20 mouse cellular contexts compared by ENCODE assay signal in the genomic region with DNA sequence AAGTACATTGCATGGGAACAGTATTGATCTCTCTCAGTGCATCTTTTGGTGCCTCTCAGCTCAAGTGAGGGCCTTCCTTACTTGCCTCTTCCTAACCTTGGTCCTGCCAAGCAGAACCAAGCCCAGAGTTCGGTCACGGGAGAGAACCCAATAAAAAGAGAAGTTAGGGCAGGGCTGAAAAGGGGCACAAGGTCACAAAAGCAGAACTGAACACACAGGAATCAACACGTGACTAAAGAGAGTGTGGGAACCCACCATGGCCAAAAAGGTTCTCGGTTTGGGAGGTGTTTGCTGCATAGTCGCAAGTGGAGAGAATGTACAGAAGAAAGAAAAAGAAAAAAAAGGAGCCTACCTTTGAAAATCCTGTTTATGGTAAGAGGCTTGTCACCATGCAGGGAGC. TPM values are rescaled to one million over a fixed set of nuclear protein-coding genes. Genes with fewer than 3 reads are reported as not detected.
A peak's percentile ranks its signal among the peaks of the same experiment; 100 is the strongest.
DNase-seq lines count a peak whose midpoint lies in the region; ATAC-seq and TF ChIP-seq lines count a peak whose summit lies in the region.
"Had no signal": no experiment of that assay in that cellular context is flagged by ENCODE, and none has a peak within 500 bp of the region (broad histone marks: within the 10 kb centered on the region; RNA-seq: fewer than 3 reads in every experiment).

No protein-coding gene starts in this region.

- no peak overlapping the region for H3K9ac ChIP-seq in forebrain, embryonic 13.5 days
- H3K9ac ChIP-seq: lung, embryonic 14.5 days; midbrain, embryonic 12.5 days had no signal

- no peaks in the 10 kb centered on the region for H3K9me3 ChIP-seq in forebrain, embryonic 13.5 days (replicated peaks)
- H3K9me3 ChIP-seq: midbrain, embryonic 12.5 days had no signal

- H3K36me3 ChIP-seq in kidney, adult 2 months (ENCODE audit: control insufficient read depth, insufficient read depth, low read length): peaks cover 1% of the 10 kb centered on the region; the same call in 1 of the 2 replicates
- H3K36me3 ChIP-seq in forebrain, embryonic 13.5 days (ENCODE audit: poor library complexity, severe bottlenecking): peaks cover 2% of the 10 kb centered on the region; the same call in 1 of the 2 replicates
- H3K36me3 ChIP-seq: midbrain, embryonic 12.5 days had no signal

- H3K4me3 ChIP-seq in kidney, adult 2 months (ENCODE audit: insufficient read depth, low read depth, low read length): no peak overlapping the region
- no peak overlapping the region for H3K4me3 ChIP-seq in brown adipose tissue, adult 24 weeks (ENCODE audit: insufficient read depth, low read depth, low read length)
- no peak overlapping the region for H3K4me3 ChIP-seq in forebrain, embryonic 13.5 days
- H3K4me3 ChIP-seq: heart, adult 2 months; left cerebral cortex, adult 2 months; midbrain, embryonic 12.5 days had no signal

- no peaks in the 10 kb centered on the region for H3K4me1 ChIP-seq in kidney, adult 2 months (ENCODE audit: control insufficient read depth, insufficient read depth, low read length)
- peaks cover 7% of the 10 kb centered on the region; the same call in 1 of the 2 replicates for H3K4me1 ChIP-seq in brown adipose tissue, adult 24 weeks (ENCODE audit: control insufficient read depth, insufficient read depth, insufficient read length, low read length)
- H3K4me1 ChIP-seq in forebrain, embryonic 13.5 days: no peaks in the 10 kb centered on the region
- H3K4me1 ChIP-seq: midbrain, embryonic 12.5 days had no signal

- WGBS in kidney, adult 2 months: 63% methylated on average over 5 of the region's 5 CpGs
- 86% methylated on average over 5 of the region's 5 CpGs for WGBS in forebrain, embryonic 13.5 days

- peak; percentile 24 for DNase-seq in kidney, adult 2 months
- no peak for DNase-seq in kidney, postnatal 10 days
- DNase-seq in A20 (ENCODE audit: low read depth, low spot score): peak; percentile 58
- peak; percentile 38 to 61 for DNase-seq in monocyte, adult 2 months (ENCODE audit: low read depth in 1 of 2, low spot score in 2 of 2)
- no peak for DNase-seq in urinary bladder, adult 18-20 months (ENCODE audit: low spot score in 2 of 2)
- no peak for DNase-seq in right cerebral cortex, postnatal 4 days
- DNase-seq: adrenal gland, adult 2 months; cerebellum, adult 9-11 months; kidney, adult 8-10 months; lung, embryonic 14.5 days; right cerebral cortex, postnatal 25 days; thymus, postnatal 36 days had no signal

- no peak overlapping the region for H3K27ac ChIP-seq in kidney, adult 2 months (ENCODE audit: insufficient read depth, low read depth, low read length)
- H3K27ac ChIP-seq in brown adipose tissue, adult 24 weeks (replicated peaks; ENCODE audit: low read depth, low read length): peak overlapping the region; percentile 50; the same call in 1 of the 2 replicates
- no peak overlapping the region for H3K27ac ChIP-seq in forebrain, embryonic 13.5 days
- H3K27ac ChIP-seq: heart, adult 2 months; hindbrain, postnatal 0 days; left cerebral cortex, adult 2 months; midbrain, embryonic 12.5 days; stomach, postnatal 0 days had no signal

- H3K4me2 ChIP-seq in forebrain, embryonic 13.5 days: no peak overlapping the region
- H3K4me2 ChIP-seq: lung, embryonic 14.5 days; midbrain, embryonic 12.5 days had no signal

- no peak for TF ChIP-seq POLR2A in kidney, adult 2 months (IDR thresholded peaks at IDR 0.05; ENCODE audit: low read depth, low read length)

- TF ChIP-seq CTCF in kidney, adult 2 months (conservative IDR thresholded peaks at IDR 0.05; ENCODE audit: insufficient read depth, insufficient read length, low read depth, low read length): no peak

- H3K27me3 ChIP-seq in kidney, adult 2 months (replicated peaks; ENCODE audit: control insufficient read depth, insufficient read depth, low read length): no peaks in the 10 kb centered on the region
- H3K27me3 ChIP-seq in forebrain, embryonic 13.5 days: no peaks in the 10 kb centered on the region

- no peak for ATAC-seq in forebrain, embryonic 13.5 days
- ATAC-seq: forebrain, embryonic 14.5 days; hindbrain, postnatal 0 days had no signal

RNA-seq across cellular contexts. Expression of a gene that starts 13.7 kb away (rescaled TPM):
- 80.0 and 88.2 TPM in 2 replicates for polyA plus RNA-seq in kidney, adult 2 months (2012; rRNA removed)
- polyA plus RNA-seq in brown adipose tissue, adult 24 weeks (2012; ENCODE audit: insufficient read depth, insufficient read length, missing spikeins): 19.6 and 23.4 TPM in 2 replicates
- polyA plus RNA-seq in forebrain, embryonic 13.5 days (2015; fragmentation: Nextera tagmentation; extraction: Ambion mirVana): 7.5 and 8.5 TPM in 2 replicates

Comparison
In these comparisons a context has a peak if more than half of its experiments do, and no peak if none do; other contexts are left out.
1. DNase-seq: peak in kidney, adult 2 months (single experiment), A20 (single experiment) and monocyte, adult 2 months (2 of 2); none in kidney, postnatal 10 days (single experiment), urinary bladder, adult 18-20 months (0 of 2) and right cerebral cortex, postnatal 4 days (single experiment).